Mouse (Mus musculus) layer of hippocampus, adult 2 months (tissue): ENCODE measurements around the gene Olfr364-ps1. TPM values are rescaled to one million over a fixed set of nuclear protein-coding genes. Genes with fewer than 3 reads are reported as not detected.

Experiments used
- DNase-seq, 2 experiments: peaks; one replicate each; pipeline ENCODE4 v3.0.0; 2022; ENCODE audit warnings: low spot score in 2 of 2
- H3K27ac ChIP-seq: fragments of 200-600 bp; 2 replicates; pipeline ENCODE4 v1.8.1; 2022
- H3K4me3 ChIP-seq: fragments of 200-600 bp; 2 replicates; pipeline ENCODE4 v1.8.1; 2022; ENCODE audit warnings: mild to moderate bottlenecking
- CTCF ChIP-seq: fragments of 200-600 bp; conservative IDR thresholded peaks from 2 replicates; pipeline ENCODE4 v1.8.1; 2022; ENCODE audit warnings: antibody characterized with exemption, mild to moderate bottlenecking, moderate library complexity
- long read RNA-seq, 2 experiments: library from polyadenylated mRNA; stranded (forward); transcript quantifications; one replicate each; pipeline ENCODE4 v2.0.0; 2021; ENCODE audit warnings: borderline mapping rate in 2 of 2
- total RNA-seq, 2 experiments: library from RNA; stranded (reverse); gene quantifications; 2 replicates each; pipeline ENCODE4 v1.2.3; 2021

Olfr364-ps1 gene
- not detected for total RNA-seq
- long read RNA-seq, experiment 1: 0 reads
- long read RNA-seq, experiment 2: 0 reads

GRCm38 (mm10) chr2:37139022-37139421 lies at the start of gene Olfr364-ps1:
TSS of gene Olfr364-ps1 (plus strand) at chr2:37139322.
- TF ChIP-seq CTCF: no peak

DNA sequence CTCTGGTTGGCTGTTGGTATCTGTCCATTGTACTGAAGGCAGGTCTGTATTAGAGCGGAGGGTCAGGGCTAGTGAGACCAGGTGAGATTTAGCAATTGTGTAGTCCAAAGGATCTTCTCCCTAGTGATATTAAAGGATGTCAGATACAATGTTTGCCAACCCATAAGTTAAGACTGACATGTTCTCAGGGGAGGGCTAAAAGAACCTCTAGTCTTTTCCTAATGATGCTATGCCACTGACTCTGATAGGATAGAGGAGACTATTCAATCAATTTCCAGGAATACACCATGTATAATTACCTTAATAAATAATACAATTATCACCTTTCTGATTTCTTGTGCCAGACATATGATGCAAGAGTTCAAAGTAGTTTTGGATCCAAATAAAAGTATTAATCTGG lies 21.3 kb upstream of the Olfr364-ps1 start, which contains the start of gene Olfr362:
Olfr362 (minus strand) TSS at position 101 of the 400 bp plus-strand sequence.
- Histone ChIP-seq H3K27ac (no peak within 1 kb of the TSS), H3K4me3 (no peak within 1 kb of the TSS)
- no peak for DNase-seq
- no peak for TF ChIP-seq CTCF

More at GRCm38 (mm10) chr2:37139022-37139421, at the start of gene Olfr364-ps1:
- DNase-seq: no peak
- no peak within 1 kb of the TSS for H3K27ac ChIP-seq
- H3K4me3 ChIP-seq: no peak within 1 kb of the TSS

- Histone ChIP-seq H3K27ac (no peak within 1 kb of the TSS), H3K4me3 (no peak within 1 kb of the TSS)
- TF ChIP-seq CTCF: no peak
- no peak for DNase-seq
Measured at GRCm38 (mm10) chr2:37187898-37188297, 48.8 kb downstream of the Olfr364-ps1 start, which contains the start of gene Olfr365. TSS of gene Olfr365 (plus strand) at chr2:37188198.

Other genes starting within 250 kb of the Olfr364-ps1 start
- not detected for gene Olfr353, start 246.4 kb upstream of the Olfr364-ps1 start, total RNA-seq
- gene Olfr354, start 233.6 kb upstream of the Olfr364-ps1 start, total RNA-seq: not detected
- not detected for gene Olfr355, start 210.4 kb upstream of the Olfr364-ps1 start, total RNA-seq
- gene Olfr356, start 202.2 kb upstream of the Olfr364-ps1 start, total RNA-seq: not detected
- not detected for gene Olfr357, start 145.5 kb upstream of the Olfr364-ps1 start, total RNA-seq
- not detected for gene Olfr358, start 130.0 kb upstream of the Olfr364-ps1 start, total RNA-seq
- not detected for gene Olfr360, start 73.6 kb upstream of the Olfr364-ps1 start, total RNA-seq
- gene Olfr361, start 50.0 kb upstream of the Olfr364-ps1 start, total RNA-seq: not detected
- not detected for gene Olfr362, start 21.4 kb upstream of the Olfr364-ps1 start, total RNA-seq
- under 1 TPM in 1 of 2 experiments, not detected in 1; 0.08 TPM for gene Olfr365, start 48.9 kb downstream of the Olfr364-ps1 start, total RNA-seq
- gene Olfr366, start 72.3 kb downstream of the Olfr364-ps1 start, total RNA-seq: not detected
- gene Olfr368, start 187.2 kb downstream of the Olfr364-ps1 start, total RNA-seq: not detected
- 10 to 100 TPM; 26.1 to 31.3 TPM for gene Pdcl, start 220.0 kb downstream of the Olfr364-ps1 start, total RNA-seq